Mouse (Mus musculus): ENCODE measurements around the gene Zfp746. TPM values are rescaled to one million over a fixed set of nuclear protein-coding genes. Genes with fewer than 3 reads are reported as not detected.
"Not testable (repeated sequence)": the region's sequence is repeated elsewhere in the genome, so short reads cannot be mapped to it uniquely, and the experiment has no call there.

Zfp746 gene
- total RNA-seq (2014; rRNA removed) (40.0 and 46.7 TPM in 2 replicates), polyA plus RNA-seq (2015; fragmentation: Nextera tagmentation; extraction: Ambion mirVana) (13.9 and 15.7 TPM in 2 replicates)

DNA sequence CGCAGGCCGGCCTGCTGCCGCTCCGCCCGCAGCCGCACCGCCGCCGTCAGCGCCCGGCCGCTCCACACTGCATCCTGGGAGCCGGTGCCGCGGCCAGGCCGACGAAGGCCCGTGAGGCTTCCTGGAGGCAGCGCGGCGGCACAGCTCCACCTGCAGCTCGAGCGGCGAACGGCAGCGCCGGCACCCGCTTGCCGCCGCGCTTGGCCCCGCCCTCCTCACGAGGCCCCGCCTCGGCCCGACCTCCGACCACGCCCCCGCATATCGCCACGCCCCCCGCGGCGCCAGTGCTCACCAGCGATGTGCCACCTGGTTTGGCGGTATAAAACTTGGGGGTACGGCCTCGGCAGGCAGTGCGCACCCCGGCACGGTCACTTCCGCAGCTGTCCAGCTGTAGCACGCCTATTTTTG lies at the start of gene Zfp746:
Gene Zfp746 (minus strand): TSS at position 123 of the 408 bp plus-strand sequence.
- H3K9ac ChIP-seq (replicated peaks; ENCODE audit: low read length, poor library complexity, severe bottlenecking) = peak within 1 kb of the TSS; percentile 95
- DNase-seq (ENCODE audit: low spot score) (peak; percentile 91), ATAC-seq (ENCODE audit: low FRiP score) (peak; percentile 90)
- peak within 1 kb of the TSS; percentile 85 for H3K27ac ChIP-seq (ENCODE audit: low read depth, low read length)
- peak within 1 kb of the TSS; percentile 69 for H3K4me2 ChIP-seq (ENCODE audit: low read depth, low read length, poor library complexity, severe bottlenecking)
- peak within 1 kb of the TSS; percentile 83 for H3K4me3 ChIP-seq (ENCODE audit: low read depth, low read length)
- no peaks in the 10 kb centered on the region for H3K27me3 ChIP-seq (ENCODE audit: insufficient read depth, low read length)
- TF ChIP-seq CTCF (IDR thresholded peaks at IDR 0.05) = peak; percentile 71
- H3K36me3 ChIP-seq (ENCODE audit: insufficient read depth, low read length) = peaks cover 21% of the 10 kb centered on the region
- WGBS = under 1% methylated on average over 50 of the region's 53 CpGs
- H3K4me1 ChIP-seq (ENCODE audit: insufficient read depth, low read length) = 0 out of 2 replicates have a peak, but pooled peaks cover 6% of the 10 kb centered on the region
- no peaks in the 10 kb centered on the region for H3K9me3 ChIP-seq (ENCODE audit: low read length)

DNA sequence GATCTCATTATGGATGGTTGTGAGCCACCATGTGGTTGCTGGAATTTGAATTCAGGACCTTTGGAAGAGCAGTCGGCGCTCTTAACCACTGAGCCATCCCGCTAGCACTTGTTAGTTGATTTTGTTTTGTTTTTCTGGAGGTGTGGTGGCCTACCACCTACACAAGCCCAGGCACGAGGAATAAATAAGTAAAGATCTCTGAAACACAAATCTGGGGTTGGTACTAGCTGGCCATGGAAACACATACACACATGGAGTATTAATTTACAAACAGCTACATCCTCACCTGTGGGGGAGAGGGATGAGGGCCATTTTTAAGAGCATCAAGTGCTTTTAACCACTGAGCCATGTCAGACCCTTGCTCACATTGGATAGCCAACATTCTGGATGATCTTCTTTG lies 34.7 kb upstream of the Zfp746 start:
- ATAC-seq (ENCODE audit: low FRiP score); H3K9me3 ChIP-seq (ENCODE audit: low read length); H3K4me2 ChIP-seq (ENCODE audit: low read depth, low read length, poor library complexity, severe bottlenecking); H3K4me1 ChIP-seq (ENCODE audit: insufficient read depth, low read length); H3K27me3 ChIP-seq (ENCODE audit: insufficient read depth, low read length); H3K36me3 ChIP-seq (ENCODE audit: insufficient read depth, low read length); H3K9ac ChIP-seq (replicated peaks; ENCODE audit: low read length, poor library complexity, severe bottlenecking); H3K27ac ChIP-seq (ENCODE audit: low read depth, low read length); DNase-seq (ENCODE audit: low spot score); H3K4me3 ChIP-seq (ENCODE audit: low read depth, low read length): not testable (repeated sequence)
- WGBS = 81% methylated on average over 4 of the region's 4 CpGs

DNA sequence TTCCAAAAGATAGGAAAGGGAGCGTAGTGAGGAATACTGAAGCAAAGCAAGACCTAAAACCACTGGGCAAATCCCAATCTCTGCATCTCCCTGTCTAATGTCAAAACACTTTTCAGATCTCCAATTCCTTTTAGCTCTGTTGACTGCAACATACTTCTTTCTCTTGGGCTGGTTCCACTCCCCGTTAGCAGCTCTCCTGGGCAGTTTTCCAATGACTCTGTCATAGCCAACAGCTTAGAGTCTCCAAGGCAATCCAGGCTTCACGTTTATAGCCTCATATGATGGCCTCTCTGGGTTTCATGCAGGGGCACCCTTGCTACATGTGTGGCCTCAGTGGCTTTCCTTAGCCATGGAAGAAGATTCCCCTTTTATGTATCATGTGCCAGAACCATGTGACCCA lies 29.6 kb upstream of the Zfp746 start:
- no peak for ATAC-seq (ENCODE audit: low FRiP score)
- no peak for TF ChIP-seq CTCF (IDR thresholded peaks at IDR 0.05)

DNA sequence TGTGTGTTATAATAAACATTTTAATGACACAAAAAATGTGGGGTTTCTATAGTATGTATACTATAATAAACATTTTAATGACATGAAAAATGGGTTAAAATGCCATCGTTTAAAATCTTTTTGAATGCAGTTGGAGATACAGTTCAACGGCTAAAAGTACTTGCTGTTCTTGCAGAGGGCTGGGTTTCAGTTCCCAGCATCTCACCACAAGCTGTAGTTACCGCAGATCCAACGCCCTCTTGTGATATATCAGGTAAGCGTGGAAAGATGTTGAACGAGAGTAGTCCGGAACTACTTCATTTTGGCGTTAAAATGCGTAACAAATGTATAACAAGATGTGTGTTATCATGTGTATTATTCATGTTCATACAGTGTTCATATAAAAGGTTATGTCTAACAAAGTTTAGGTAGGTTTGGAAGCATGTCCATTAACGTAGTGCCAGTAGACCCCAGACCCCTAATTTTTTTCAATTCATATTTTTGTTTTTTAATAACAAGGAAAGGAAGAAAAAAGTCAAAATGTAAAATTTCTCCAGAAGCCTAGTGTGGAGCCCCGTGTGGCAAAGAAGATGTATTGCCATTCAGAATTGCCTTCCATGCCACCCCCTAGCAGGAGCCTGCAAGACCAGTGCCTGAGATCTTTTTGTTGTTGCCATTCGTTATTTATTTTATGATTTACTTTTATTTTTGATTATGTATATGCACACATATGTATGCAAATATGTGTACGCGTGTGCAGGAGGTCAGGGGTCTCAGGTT lies 743 bp upstream of the Zfp746 start:
- peak; percentile 43; the same call in 1 of the 2 replicates for TF ChIP-seq CTCF (IDR thresholded peaks at IDR 0.05)
- peak overlapping the region; percentile 69 for H3K4me2 ChIP-seq (ENCODE audit: low read depth, low read length, poor library complexity, severe bottlenecking)
- 0 out of 2 replicates have a peak, but pooled peaks cover 6% of the 10 kb centered on the region for H3K4me1 ChIP-seq (ENCODE audit: insufficient read depth, low read length)
- H3K9ac ChIP-seq (replicated peaks; ENCODE audit: low read length, poor library complexity, severe bottlenecking) = peak overlapping the region; percentile 95; the same call in 1 of the 2 replicates
- H3K36me3 ChIP-seq (ENCODE audit: insufficient read depth, low read length) = peaks cover 14% of the 10 kb centered on the region
- H3K27ac ChIP-seq (ENCODE audit: low read depth, low read length) = no peak overlapping the region
- H3K4me3 ChIP-seq (ENCODE audit: low read depth, low read length) = peak overlapping the region; percentile 83
- DNase-seq (ENCODE audit: low spot score) = no peak
- no peak for ATAC-seq (ENCODE audit: low FRiP score)
- WGBS = 39% methylated on average over 14 of the region's 14 CpGs
- no peaks in the 10 kb centered on the region for H3K9me3 ChIP-seq (ENCODE audit: low read length)
- no peaks in the 10 kb centered on the region for H3K27me3 ChIP-seq (ENCODE audit: insufficient read depth, low read length)

More for the DNA sequence above, 29.6 kb upstream of the Zfp746 start:
- DNase-seq (ENCODE audit: low spot score) = peak; percentile 11
- H3K27ac ChIP-seq (ENCODE audit: low read depth, low read length) = no peak overlapping the region
- H3K4me1 ChIP-seq (ENCODE audit: insufficient read depth, low read length) = no peaks in the 10 kb centered on the region
- WGBS = 77% methylated on average over 3 of the region's 3 CpGs
- H3K27me3 ChIP-seq (ENCODE audit: insufficient read depth, low read length) = no peaks in the 10 kb centered on the region
- H3K4me3 ChIP-seq (ENCODE audit: low read depth, low read length) = no peak overlapping the region
- no peaks in the 10 kb centered on the region for H3K36me3 ChIP-seq (ENCODE audit: insufficient read depth, low read length)
- no peak overlapping the region for H3K9ac ChIP-seq (replicated peaks; ENCODE audit: low read length, poor library complexity, severe bottlenecking)
- no peak overlapping the region for H3K4me2 ChIP-seq (ENCODE audit: low read depth, low read length, poor library complexity, severe bottlenecking)
- H3K9me3 ChIP-seq (ENCODE audit: low read length) = no peaks in the 10 kb centered on the region

DNA sequence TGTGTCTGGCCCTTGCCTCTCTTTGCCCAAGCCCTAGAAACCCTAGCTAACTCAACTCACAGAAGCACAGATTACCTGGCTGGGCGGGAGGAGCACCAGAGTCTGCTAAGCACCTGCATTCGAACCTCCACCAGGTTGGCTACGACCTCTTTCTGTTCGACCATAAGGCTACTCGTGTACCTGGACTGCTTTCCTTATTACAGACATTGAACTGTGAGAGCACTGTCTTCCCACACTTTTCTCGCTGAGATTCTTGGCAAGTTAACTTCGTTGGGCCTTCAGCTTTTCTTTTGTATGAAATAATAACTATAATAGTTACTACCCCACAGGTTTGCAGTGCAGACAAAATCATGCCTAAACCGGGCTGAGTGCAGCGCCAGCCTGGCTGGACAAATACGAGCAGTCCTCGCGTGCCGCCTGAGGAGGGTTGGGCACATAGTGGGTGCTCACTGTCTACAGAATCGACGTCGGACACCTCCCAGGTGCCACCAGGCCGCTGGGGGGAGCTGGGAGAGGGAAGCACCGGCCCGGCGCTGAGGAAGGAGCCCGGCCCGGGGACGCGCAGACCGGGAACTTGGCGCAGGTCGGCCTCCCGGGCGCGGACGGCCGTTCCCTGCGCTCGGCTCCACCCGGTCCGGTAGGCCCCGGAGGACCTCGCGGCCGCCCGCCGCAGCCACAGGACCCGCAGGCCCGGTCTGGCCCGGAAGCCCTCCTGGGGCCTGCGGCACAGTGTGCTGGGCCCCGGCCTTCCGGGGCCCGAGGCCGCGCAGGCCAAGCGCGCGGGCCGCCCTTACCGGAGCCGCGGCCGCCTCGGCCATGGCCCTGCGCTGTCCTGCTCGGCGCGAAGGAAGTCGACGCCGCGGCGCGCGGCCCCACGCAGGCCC lies 630 bp downstream of the Zfp746 start:
- Histone ChIP-seq H3K27me3 (ENCODE audit: insufficient read depth, low read length) (no peaks in the 10 kb centered on the region), H3K27ac (ENCODE audit: low read depth, low read length) (peak overlapping the region; percentile 85), H3K4me3 (ENCODE audit: low read depth, low read length) (peak overlapping the region; percentile 83), H3K4me2 (ENCODE audit: low read depth, low read length, poor library complexity, severe bottlenecking) (peak overlapping the region; percentile 69), H3K9ac (replicated peaks; ENCODE audit: low read length, poor library complexity, severe bottlenecking) (peak overlapping the region; percentile 95), H3K36me3 (ENCODE audit: insufficient read depth, low read length) (peaks cover 27% of the 10 kb centered on the region), H3K9me3 (ENCODE audit: low read length) (no peaks in the 10 kb centered on the region), H3K4me1 (ENCODE audit: insufficient read depth, low read length) (0 out of 2 replicates have a peak, but pooled peaks cover 6% of the 10 kb centered on the region)
- 3% methylated on average over 49 of the region's 72 CpGs for WGBS
- DNase-seq (ENCODE audit: low spot score) (peak; percentile 62), ATAC-seq (ENCODE audit: low FRiP score) (peak; percentile 79)
- peak; percentile 48 for TF ChIP-seq CTCF (IDR thresholded peaks at IDR 0.05)

Data from midbrain, postnatal 0 days (tissue).